ENCODE assay signal across 21 mouse cellular contexts in genomic region chr17:17790866-17791630, GRCm38 (mm10). TPM values are rescaled to one million over a fixed set of nuclear protein-coding genes. Genes with fewer than 3 reads are reported as not detected.
DNase-seq lines count a peak whose midpoint lies in the region; ATAC-seq and TF ChIP-seq lines count a peak whose summit lies in the region.
"Had no signal": no experiment of that assay in that cellular context is flagged by ENCODE, and none has a peak within 500 bp of the region (broad histone marks: within the 10 kb centered on the region; RNA-seq: fewer than 3 reads in every experiment).

No protein-coding gene starts in this region.

- no peak for ATAC-seq in lung, embryonic 14.5 days (ENCODE audit: insufficient read depth)
- ATAC-seq: activated CD4-positive, CD25-positive, alpha-beta regulatory T cell, adult 4 months; forebrain, embryonic 14.5 days; intestine, embryonic 16.5 days had no signal

- H3K9me3 ChIP-seq in lung, embryonic 14.5 days (ENCODE audit: low read depth, low read length): no peaks in the 10 kb centered on the region
- H3K9me3 ChIP-seq: embryonic facial prominence, embryonic 10.5 days; forebrain, embryonic 10.5 days; heart, embryonic 13.5 days; hindbrain, embryonic 15.5 days had no signal

- peak; percentile 13 to 24 for DNase-seq in cerebellum, postnatal 10 days
- DNase-seq in cerebellum, adult 11 months: no peak
- DNase-seq in lung, embryonic 14.5 days: peak; percentile 39
- DNase-seq in lung, postnatal 25 days (ENCODE audit: low spot score): no peak
- peak; percentile 58 for DNase-seq in adipocyte (ENCODE audit: low spot score)
- DNase-seq in embryo, embryonic 10 days (ENCODE audit: low spot score): no peak
- no peak for DNase-seq in kidney, adult 11 months
- DNase-seq in c-Kit-positive CD71-positive TER-119-positive erythroid progenitor cells, embryonic 14.5 days (ENCODE audit: low spot score): no peak
- DNase-seq: adrenal gland, adult 2 months; cerebellum, adult 8-10 months; gastrocnemius, adult 2 months; gastrocnemius, postnatal 25 days; heart, postnatal 36 days had no signal

- H3K27ac ChIP-seq in lung, embryonic 14.5 days (ENCODE audit: low read depth): no peak overlapping the region
- H3K27ac ChIP-seq: embryonic facial prominence, embryonic 10.5 days; forebrain, embryonic 10.5 days; gastrocnemius, adult 2 months; hindbrain, embryonic 15.5 days had no signal

- no peak overlapping the region for H3K9ac ChIP-seq in lung, embryonic 14.5 days
- H3K9ac ChIP-seq: heart, embryonic 13.5 days; hindbrain, embryonic 15.5 days had no signal

- WGBS in lung, embryonic 14.5 days: 56% methylated on average over 3 of the region's 3 CpGs

- no peaks in the 10 kb centered on the region; the same call in 1 of the 2 replicates for H3K27me3 ChIP-seq in lung, embryonic 14.5 days (ENCODE audit: insufficient read depth, low read length)
- H3K27me3 ChIP-seq: heart, embryonic 13.5 days; hindbrain, embryonic 15.5 days had no signal

- H3K4me1 ChIP-seq in lung, embryonic 14.5 days (ENCODE audit: insufficient read depth): no peaks in the 10 kb centered on the region
- H3K4me1 ChIP-seq: hindbrain, embryonic 15.5 days had no signal

- no peak overlapping the region for H3K4me3 ChIP-seq in lung, embryonic 14.5 days (ENCODE audit: low read depth, low read length)
- H3K4me3 ChIP-seq: embryonic facial prominence, embryonic 10.5 days; erythroblast, embryonic 14.5 days; forebrain, embryonic 10.5 days; gastrocnemius, adult 2 months; heart, embryonic 13.5 days; hindbrain, embryonic 15.5 days had no signal

- H3K36me3 ChIP-seq in lung, embryonic 14.5 days (ENCODE audit: insufficient read depth): no peaks in the 10 kb centered on the region
- H3K36me3 ChIP-seq: embryonic facial prominence, embryonic 10.5 days; forebrain, embryonic 10.5 days; heart, embryonic 13.5 days; hindbrain, embryonic 15.5 days had no signal

- no peak for TF ChIP-seq CTCF in lung, embryonic 14.5 days (IDR thresholded peaks at IDR 0.05; ENCODE audit: low read depth)

- no peak overlapping the region for H3K4me2 ChIP-seq in lung, embryonic 14.5 days
- H3K4me2 ChIP-seq: heart, embryonic 13.5 days; hindbrain, embryonic 15.5 days had no signal

RNA-seq across cellular contexts. Expression of gene Spaca6, which starts 35.9 kb away (rescaled TPM):
- 33.2 and 38.9 TPM in 2 replicates for polyA plus RNA-seq in lung, embryonic 14.5 days (2014; fragmentation: Nextera tagmentation; extraction: Ambion mirVana)
- polyA plus RNA-seq: erythroblast, embryonic 14.5 days had no signal

Comparison
In these comparisons a context has a peak if more than half of its experiments do, and no peak if none do; other contexts are left out.
1. DNase-seq: peak in cerebellum, postnatal 10 days (2 of 2), lung, embryonic 14.5 days (single experiment) and adipocyte (single experiment); none in cerebellum, adult 11 months (single experiment), lung, postnatal 25 days (single experiment), embryo, embryonic 10 days (single experiment), kidney, adult 11 months (single experiment) and c-Kit-positive CD71-positive TER-119-positive erythroid progenitor cells, embryonic 14.5 days (single experiment).